Mouse (Mus musculus): ENCODE measurements around the gene Scamp2. TPM values are rescaled to one million over a fixed set of nuclear protein-coding genes. Genes with fewer than 3 reads are reported as not detected.

Gene Scamp2
- total RNA-seq, 2 experiments from 2014 or later: 39.6 to 46.4 TPM

- TF ChIP-seq CTCF (IDR thresholded peaks at IDR 0.05): no peak
- intact Hi-C loops (cut with DNase I): no loop called here
- no peak overlapping the region for H3K4me3 ChIP-seq
- no peak for DNase-seq
- H3K27ac ChIP-seq: no peak overlapping the region
Observed at GRCm38 (mm10) chr9:57627892-57628291, 67.1 kb downstream of the Scamp2 start.

- H3K27ac ChIP-seq: no peak overlapping the region
- intact Hi-C loops (cut with DNase I): loop anchor here (1.0 kb wide), 2 partner anchors 17 to 27 kb away; no protein-coding TSS in a partner anchor
- no peak for TF ChIP-seq CTCF (IDR thresholded peaks at IDR 0.05)
- H3K4me3 ChIP-seq: no peak overlapping the region
- DNase-seq: no peak
Observed at GRCm38 (mm10) chr9:57628717-57629116, 68.0 kb downstream of the Scamp2 start.

- peak; percentile 100 for TF ChIP-seq CTCF (IDR thresholded peaks at IDR 0.05)
- Histone ChIP-seq H3K27ac (no peak overlapping the region), H3K4me3 (no peak overlapping the region)
- intact Hi-C loops (cut with DNase I): loop anchor here (1.0 kb wide), 2 partner anchors 16 to 26 kb away; no protein-coding TSS in a partner anchor
- peak; percentile 85 for DNase-seq
Observed at GRCm38 (mm10) chr9:57629118-57629874, 68.6 kb downstream of the Scamp2 start.

GRCm38 (mm10) chr9:57633481-57634024, 72.8 kb downstream of the Scamp2 start:
- H3K4me3 ChIP-seq: no peak overlapping the region
- intact Hi-C loops (cut with DNase I): loop anchor here (1.0 kb wide), 1 partner anchor 10 kb away; no protein-coding TSS in a partner anchor
- H3K27ac ChIP-seq: no peak overlapping the region; the same call in 1 of the 2 replicates
- no peak for TF ChIP-seq CTCF (IDR thresholded peaks at IDR 0.05)
- no peak for DNase-seq

GRCm38 (mm10) chr9:57637272-57637671, 76.5 kb downstream of the Scamp2 start:
- intact Hi-C loops (cut with DNase I): no loop called here
- Histone ChIP-seq H3K4me3 (no peak overlapping the region; the same call in 1 of the 2 replicates), H3K27ac (peak overlapping the region; percentile 77)
- DNase-seq: no peak
- TF ChIP-seq CTCF (IDR thresholded peaks at IDR 0.05): no peak

- intact Hi-C loops (cut with DNase I): no loop called here
- H3K4me3 ChIP-seq: peak overlapping the region; percentile 33; the same call in 1 of the 2 replicates
- TF ChIP-seq CTCF (IDR thresholded peaks at IDR 0.05): no peak
Observed at GRCm38 (mm10) chr9:57637741-57638322, 77.1 kb downstream of the Scamp2 start.

More at GRCm38 (mm10) chr9:57637741-57638322, 77.1 kb downstream of the Scamp2 start:
- peak; percentile 72 for DNase-seq
- H3K27ac ChIP-seq: peak overlapping the region; percentile 77

Other genes with a start within 250 kb of the Scamp2 start
- gene Ppcdc, start 120.8 kb upstream of the Scamp2 start, total RNA-seq (2021): 1 to 10 TPM; 7.8 to 8.1 TPM
- under 1 TPM; 0.82 to 0.95 TPM for gene Scamp5, start 92.9 kb upstream of the Scamp2 start, total RNA-seq (2021)
- not detected for gene Rpp25, start 56.9 kb upstream of the Scamp2 start, total RNA-seq (2021)
- gene Cox5a, start 39.7 kb upstream of the Scamp2 start, total RNA-seq (2021): 1,000 to 10,000 TPM; 1,176 to 1,655 TPM
- gene Fam219b, start 23.4 kb upstream of the Scamp2 start, total RNA-seq (2021): 1 to 10 TPM; 5.9 TPM
- gene Mpi, start 8.2 kb upstream of the Scamp2 start, total RNA-seq (2021): 10 to 100 TPM; 67.6 to 97.7 TPM
- 1 to 10 TPM; 4.4 to 6.6 TPM for gene Ulk3, start 28.5 kb downstream of the Scamp2 start, total RNA-seq (2021)
- gene Cplx3, start 45.3 kb downstream of the Scamp2 start, total RNA-seq (2021): not detected
- not detected for gene Lman1l, start 59.8 kb downstream of the Scamp2 start, total RNA-seq (2021)
- gene Csk, start 92.7 kb downstream of the Scamp2 start, total RNA-seq (2021): 10 to 100 TPM in 1 of 2 experiments, 1 to 10 TPM in 1; 7.1 to 14.0 TPM
- gene Cyp1a2, start 122.8 kb downstream of the Scamp2 start, total RNA-seq (2021): not detected
- gene Cyp1a1, start 127.0 kb downstream of the Scamp2 start, total RNA-seq (2021): under 1 TPM; 0.36 to 0.53 TPM
- gene Edc3, start 147.6 kb downstream of the Scamp2 start, total RNA-seq (2021): 1 to 10 TPM; 5.9 to 6.6 TPM
- 10 to 100 TPM; 45.4 to 50.4 TPM for gene Clk3, start 204.9 kb downstream of the Scamp2 start, total RNA-seq (2021)

Measured in gastrocnemius, adult 2 months (tissue).